Mouse (Mus musculus) limb, embryonic 14.5 days (tissue): ENCODE results near the gene Hoxd3. TPM values are rescaled to one million over a fixed set of nuclear protein-coding genes. Genes with fewer than 3 reads are reported as not detected.

Source experiments
- ATAC-seq: fragments of 200-750 bp; cut with Nextera tagmentation; 2 replicates; pipeline ENCODE4 v1.8.0; 2017; ENCODE audit warnings: low read depth, moderate number of reproducible peaks, moderate TSS enrichment; ENCODE audit not compliant: low FRiP score
- DNase-seq: peaks from one replicate; pipeline ENCODE4 v3.0.0-alpha.2; 2015; ENCODE audit warnings: low spot score
- H3K27ac ChIP-seq: fragments of 300-500 bp; sonication (generic); replicated peaks from 2 replicates; pipeline ENCODE4 v1.5.1; 2014; ENCODE audit warnings: low read depth, mild to moderate bottlenecking, low read length, moderate library complexity, mixed read lengths
- H3K27me3 ChIP-seq: fragments of 300-500 bp; sonication (generic); 2 replicates; pipeline ENCODE4 v1.6.1; 2014; ENCODE audit warnings: low read length, mixed read lengths; ENCODE audit not compliant: control insufficient read depth, insufficient read depth
- H3K36me3 ChIP-seq: fragments of 300-500 bp; sonication (generic); 2 replicates; pipeline ENCODE4 v1.6.1; 2014; ENCODE audit warnings: mild to moderate bottlenecking, low read length, moderate library complexity, mixed read lengths; ENCODE audit not compliant: control insufficient read depth, insufficient read depth
- H3K4me1 ChIP-seq: fragments of 300-500 bp; sonication (generic); 2 replicates; pipeline ENCODE4 v1.6.1; 2014; ENCODE audit warnings: antibody characterized with exemption, low read length, mixed read lengths; ENCODE audit not compliant: control insufficient read depth, insufficient read depth
- H3K4me2 ChIP-seq: fragments of 300-500 bp; sonication (generic); replicated peaks from 2 replicates; pipeline ENCODE4 v1.6.1; 2014; ENCODE audit warnings: low read depth, mild to moderate bottlenecking, low read length, moderate library complexity; ENCODE audit not compliant: severe bottlenecking
- H3K4me3 ChIP-seq: fragments of 300-500 bp; sonication (generic); replicated peaks from 2 replicates; pipeline ENCODE4 v1.5.1; 2014; ENCODE audit warnings: low read length
- H3K9ac ChIP-seq: fragments of 300-500 bp; sonication (generic); 2 replicates; pipeline ENCODE4 v1.6.1; 2014; ENCODE audit warnings: mild to moderate bottlenecking, low read depth, low read length, moderate library complexity; ENCODE audit not compliant: severe bottlenecking
- H3K9me3 ChIP-seq: fragments of 300-500 bp; sonication (generic); 2 replicates; pipeline ENCODE4 v1.6.1; 2016; ENCODE audit warnings: low read length; ENCODE audit not compliant: control insufficient read depth
- POLR2A ChIP-seq: fragments of 200-500 bp; IDR thresholded peaks from 2 replicates; pipeline ENCODE4 v1.8.0; 2012; ENCODE audit warnings: inconsistent platforms, mild to moderate bottlenecking, moderate library complexity, borderline replicate concordance; ENCODE audit not compliant: insufficient read depth, insufficient read length; ENCODE audit errors: extremely low read depth
- WGBS: fragments of 180-500 bp; shearing (Covaris S2); extraction: QIAGEN DNeasy Blood & Tissue Kit; methylation state at CpG from one replicate; pipeline ENCODE4 v1.1.7; 2014; 5-methylcytosine and 5-hydroxymethylcytosine counted together
- polyA plus RNA-seq, 2 experiments: library from polyadenylated mRNA; depleted of rRNA in 1 of 2; stranded (reverse) in 1 of 2; unstranded in 1 of 2; fragments of >200 nt; fragmentation: Nextera tagmentation in 1 of 2; extraction: Ambion mirVana in 1 of 2; gene quantifications; 2 replicates each; pipeline versions ENCODE4 v1.2.1 to v1.2.3; 2012 to 2014

Gene Hoxd3
- polyA plus RNA-seq, 2 experiments: 0.59 to 2.3 TPM

GRCm38 (mm10) chr2:74751861-74752260 is 40.1 kb downstream of the Hoxd3 start:
- 78% methylated on average over 1 of the region's 1 CpGs for WGBS
- H3K4me3 ChIP-seq: no peak overlapping the region
- peaks cover 15% of the 10 kb centered on the region for H3K4me1 ChIP-seq
- H3K4me2 ChIP-seq: no peak overlapping the region
- no peak for DNase-seq
- no peak overlapping the region for H3K9ac ChIP-seq
- H3K9me3 ChIP-seq: no peaks in the 10 kb centered on the region
- no peak for TF ChIP-seq POLR2A
- no peak overlapping the region for H3K27ac ChIP-seq
- no peak for ATAC-seq
- H3K27me3 ChIP-seq: peaks cover 81% of the 10 kb centered on the region
- no peaks in the 10 kb centered on the region for H3K36me3 ChIP-seq

DNA sequence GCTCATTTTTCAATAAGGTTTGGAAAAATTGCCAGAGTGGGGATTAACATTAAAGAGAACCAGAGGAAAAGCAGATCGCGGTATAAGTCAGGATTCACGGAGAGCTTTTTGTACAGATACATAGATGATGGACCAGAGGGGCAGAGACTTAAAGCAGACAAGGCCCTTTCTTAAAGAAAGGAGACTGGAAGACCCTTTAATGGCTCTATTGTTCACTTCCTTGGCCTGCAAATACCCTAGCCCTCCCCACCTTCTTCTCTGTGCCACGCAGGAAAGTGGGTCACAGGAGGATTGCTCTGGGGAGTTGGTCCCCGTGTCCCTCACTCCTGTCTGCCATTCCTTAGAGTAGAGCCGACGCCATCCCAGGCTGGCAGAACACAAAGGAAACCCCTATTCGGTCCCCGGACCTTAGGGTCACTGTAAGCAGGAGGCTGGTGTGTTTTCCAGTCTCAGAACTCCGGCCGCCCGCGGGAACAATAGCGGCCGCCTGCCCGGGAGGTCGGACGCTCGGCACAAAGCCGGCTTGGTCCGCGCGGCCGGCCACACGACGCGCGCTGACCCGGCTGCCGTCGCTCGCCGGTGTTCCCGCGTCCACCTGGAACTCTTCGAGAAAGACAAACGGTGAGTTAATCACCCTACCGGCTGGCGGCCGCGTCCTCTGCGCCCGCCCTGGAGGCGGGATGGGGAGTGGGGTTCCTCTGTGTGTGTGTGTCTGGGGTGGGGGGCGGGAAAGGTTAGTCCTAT is 40.9 kb downstream of the Hoxd3 start:
- ATAC-seq (no peak), DNase-seq (no peak)
- Histone ChIP-seq H3K9me3 (no peaks in the 10 kb centered on the region), H3K27me3 (peaks cover 74% of the 10 kb centered on the region), H3K4me2 (peak overlapping the region; percentile 61), H3K27ac (no peak overlapping the region), H3K4me1 (peaks cover 15% of the 10 kb centered on the region), H3K4me3 (peak overlapping the region; percentile 31), H3K36me3 (no peaks in the 10 kb centered on the region), H3K9ac (no peak overlapping the region; the same call in 1 of the 2 replicates)
- no peak for TF ChIP-seq POLR2A
- 4% methylated on average over 44 of the region's 45 CpGs for WGBS

DNA sequence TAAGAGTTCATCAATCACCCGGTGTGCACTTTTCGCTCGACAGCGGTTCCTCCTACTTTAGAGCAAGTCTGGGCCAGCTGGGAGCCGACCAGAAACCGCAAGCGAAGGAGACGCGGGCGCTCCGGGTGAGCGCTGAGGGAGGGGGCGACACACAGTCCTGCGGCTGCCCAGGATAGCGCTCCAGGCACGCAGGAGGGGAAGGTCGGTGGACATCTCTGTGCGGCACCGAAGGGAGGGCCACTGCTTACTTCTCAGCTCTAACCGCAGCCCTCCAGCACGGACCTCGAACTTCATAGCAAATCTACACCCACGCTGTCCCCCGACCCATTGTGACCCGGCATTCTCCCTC is 41.4 kb downstream of the Hoxd3 start:
- Histone ChIP-seq H3K9me3 (no peaks in the 10 kb centered on the region), H3K4me1 (peaks cover 15% of the 10 kb centered on the region), H3K27ac (no peak overlapping the region), H3K9ac (no peak overlapping the region), H3K4me2 (peak overlapping the region; percentile 61), H3K27me3 (peaks cover 74% of the 10 kb centered on the region), H3K36me3 (no peaks in the 10 kb centered on the region), H3K4me3 (peak overlapping the region; percentile 31)
- ATAC-seq: no peak
- TF ChIP-seq POLR2A: no peak
- WGBS: 4% methylated on average over 18 of the region's 25 CpGs
- DNase-seq: no peak

DNA sequence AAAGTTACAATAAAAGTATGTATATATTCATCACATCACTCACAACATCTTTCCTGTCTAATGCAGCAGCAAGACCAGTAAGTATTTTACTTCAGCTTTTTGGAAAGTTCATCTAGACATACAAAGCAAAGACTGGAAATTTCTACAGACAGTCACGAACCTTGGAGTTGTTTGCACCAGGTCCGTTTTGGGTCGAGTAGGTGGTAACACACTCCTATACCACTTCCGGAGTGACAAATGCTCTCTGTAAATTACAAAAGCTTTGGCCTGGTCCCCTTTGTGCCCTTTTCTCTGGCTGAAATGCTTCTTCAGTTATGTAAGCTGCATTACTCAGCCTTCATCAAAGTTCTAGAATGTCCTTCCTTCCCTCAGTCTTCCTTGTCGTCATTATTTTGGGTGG is 42.0 kb downstream of the Hoxd3 start:
- Histone ChIP-seq H3K4me3 (no peak overlapping the region), H3K9ac (no peak overlapping the region), H3K4me2 (no peak overlapping the region), H3K27me3 (peaks cover 70% of the 10 kb centered on the region), H3K27ac (no peak overlapping the region), H3K4me1 (peaks cover 15% of the 10 kb centered on the region), H3K36me3 (no peaks in the 10 kb centered on the region), H3K9me3 (no peaks in the 10 kb centered on the region)
- TF ChIP-seq POLR2A: no peak
- no peak for DNase-seq
- ATAC-seq: no peak
- WGBS: 37% methylated on average over 5 of the region's 5 CpGs

- no peak for DNase-seq
- H3K9ac ChIP-seq: no peak overlapping the region
- no peak overlapping the region for H3K27ac ChIP-seq
- H3K4me3 ChIP-seq: no peak overlapping the region
- no peaks in the 10 kb centered on the region for H3K36me3 ChIP-seq
- 0% methylated on average over 1 of the region's 1 CpGs for WGBS
- no peaks in the 10 kb centered on the region for H3K9me3 ChIP-seq
- H3K27me3 ChIP-seq: peaks cover 65% of the 10 kb centered on the region
- no peak for ATAC-seq
- no peak overlapping the region for H3K4me2 ChIP-seq
- no peak for TF ChIP-seq POLR2A
- peaks cover 12% of the 10 kb centered on the region for H3K4me1 ChIP-seq
These were observed 48.4 kb downstream of the Hoxd3 start for GRCm38 (mm10) chr2:74760146-74760545.
